Mouse (Mus musculus): ENCODE data around the gene Cops7a. TPM values are rescaled to one million over a fixed set of nuclear protein-coding genes. Genes with fewer than 3 reads are reported as not detected.

Gene Cops7a
- polyA plus RNA-seq, 1 experiment: 199 TPM

DNA sequence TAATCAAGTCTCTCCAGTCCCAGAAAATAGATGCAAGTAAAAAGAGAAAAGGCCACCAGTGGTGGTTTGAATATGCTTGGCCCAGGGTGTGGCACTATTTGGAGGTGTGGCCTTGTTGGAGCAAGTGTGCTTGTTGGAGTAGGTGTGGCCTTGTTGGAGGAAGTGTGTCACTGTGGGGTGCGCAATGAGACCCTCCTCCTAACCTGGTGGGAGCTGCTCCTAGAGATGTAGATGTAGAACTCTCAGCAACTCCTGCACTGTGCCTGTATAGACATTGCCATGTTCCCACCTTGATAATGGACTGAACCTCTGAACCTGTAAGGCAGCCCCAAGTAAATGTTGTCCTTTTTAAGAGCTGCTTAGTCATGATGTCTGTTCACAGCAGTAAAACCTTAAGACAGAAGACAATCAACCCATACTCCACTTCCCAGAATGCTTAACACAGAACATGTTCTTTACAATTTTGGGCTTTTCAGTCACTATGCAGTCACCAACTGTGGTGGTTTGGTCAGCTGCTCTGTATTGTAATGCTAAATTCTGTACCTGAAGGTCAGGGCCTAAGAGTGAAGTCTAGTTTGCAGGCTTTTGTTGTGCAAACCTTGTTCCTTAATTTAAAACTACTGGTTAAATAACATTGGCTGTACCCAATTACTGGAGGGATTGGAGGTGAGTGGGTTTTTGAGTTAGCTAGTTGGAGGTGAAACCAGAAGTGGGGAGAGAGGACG lies 11.2 kb downstream of the Cops7a start:
- TF ChIP-seq CTCF (IDR thresholded peaks at IDR 0.05; ENCODE audit: borderline replicate concordance, control insufficient read depth, extremely low read depth, insufficient read depth, low read length, poor library complexity) (no peak), POLR2A (IDR thresholded peaks at IDR 0.05; ENCODE audit: control insufficient read depth, extremely low read depth, insufficient read depth, low read length, poor library complexity) (no peak)
- WGBS: 98% methylated on average over 2 of the region's 2 CpGs
- H3K36me3 ChIP-seq (ENCODE audit: control insufficient read depth, insufficient read depth, low read length): peaks cover 9% of the 10 kb centered on the region

DNA sequence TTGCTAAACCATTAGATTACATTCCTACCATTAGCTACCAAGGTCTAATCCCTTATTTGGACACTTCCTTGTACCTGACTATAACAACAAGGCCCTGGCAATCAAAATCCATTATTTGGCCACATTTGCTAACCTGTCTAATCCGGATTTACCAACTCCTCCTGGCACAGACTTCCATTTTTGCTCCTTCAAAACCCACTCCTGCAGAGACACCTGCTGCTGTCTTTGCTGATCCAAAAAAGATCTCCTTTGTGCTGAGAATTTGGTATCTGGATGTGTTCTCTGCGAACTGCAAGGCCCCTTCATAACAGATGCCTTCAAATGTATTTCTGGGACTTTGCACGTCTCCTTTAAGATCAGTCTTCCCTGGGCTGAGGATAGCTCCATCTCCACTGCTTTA lies 21.8 kb downstream of the Cops7a start:
- no peak overlapping the region for H3K27ac ChIP-seq (ENCODE audit: control insufficient read depth, insufficient read depth, low read length)
- 98% methylated on average over 3 of the region's 3 CpGs for WGBS
- no peaks in the 10 kb centered on the region for H3K4me1 ChIP-seq (replicated peaks; ENCODE audit: control insufficient read depth, insufficient read depth, low read length)

More for the DNA sequence above, 11.2 kb downstream of the Cops7a start:
- Histone ChIP-seq H3K4me3 (ENCODE audit: control insufficient read depth, insufficient read depth, low read length) (no peak overlapping the region), H3K27ac (ENCODE audit: control insufficient read depth, insufficient read depth, low read length) (no peak overlapping the region), H3K27me3 (ENCODE audit: control insufficient read depth, insufficient read depth, low read length) (no peaks in the 10 kb centered on the region), H3K4me1 (replicated peaks; ENCODE audit: control insufficient read depth, insufficient read depth, low read length) (no peaks in the 10 kb centered on the region)
- no peak for DNase-seq

DNA sequence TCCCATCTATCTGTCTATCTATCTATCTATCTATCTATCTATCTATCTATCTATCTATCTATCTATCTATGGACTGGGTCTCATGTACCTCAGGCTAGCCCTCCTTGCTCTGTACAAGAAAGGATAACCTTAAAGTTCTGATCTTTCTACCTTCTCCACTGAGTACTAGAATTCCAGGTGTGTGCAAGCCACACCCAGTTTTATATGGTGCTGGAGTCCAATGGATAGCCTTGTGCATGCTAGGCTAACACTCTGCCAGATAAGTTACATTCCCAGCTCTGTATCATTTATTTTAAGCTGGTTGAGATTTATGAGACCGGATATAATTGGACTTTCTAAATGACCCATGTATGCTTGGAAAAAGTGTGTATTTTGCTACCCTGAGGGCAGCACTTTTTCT lies 23.7 kb downstream of the Cops7a start:
- no peak overlapping the region for H3K27ac ChIP-seq (ENCODE audit: control insufficient read depth, insufficient read depth, low read length)
- no peak for TF ChIP-seq CTCF (IDR thresholded peaks at IDR 0.05; ENCODE audit: borderline replicate concordance, control insufficient read depth, extremely low read depth, insufficient read depth, low read length, poor library complexity)
- no peak for TF ChIP-seq POLR2A (IDR thresholded peaks at IDR 0.05; ENCODE audit: control insufficient read depth, extremely low read depth, insufficient read depth, low read length, poor library complexity)

More for the DNA sequence above, 21.8 kb downstream of the Cops7a start:
- DNase-seq: no peak
- no peaks in the 10 kb centered on the region for H3K27me3 ChIP-seq (ENCODE audit: control insufficient read depth, insufficient read depth, low read length)
- TF ChIP-seq POLR2A (IDR thresholded peaks at IDR 0.05; ENCODE audit: control insufficient read depth, extremely low read depth, insufficient read depth, low read length, poor library complexity) (no peak), CTCF (IDR thresholded peaks at IDR 0.05; ENCODE audit: borderline replicate concordance, control insufficient read depth, extremely low read depth, insufficient read depth, low read length, poor library complexity) (no peak)
- no peak overlapping the region for H3K4me3 ChIP-seq (ENCODE audit: control insufficient read depth, insufficient read depth, low read length)
- no peaks in the 10 kb centered on the region for H3K36me3 ChIP-seq (ENCODE audit: control insufficient read depth, insufficient read depth, low read length)

DNA sequence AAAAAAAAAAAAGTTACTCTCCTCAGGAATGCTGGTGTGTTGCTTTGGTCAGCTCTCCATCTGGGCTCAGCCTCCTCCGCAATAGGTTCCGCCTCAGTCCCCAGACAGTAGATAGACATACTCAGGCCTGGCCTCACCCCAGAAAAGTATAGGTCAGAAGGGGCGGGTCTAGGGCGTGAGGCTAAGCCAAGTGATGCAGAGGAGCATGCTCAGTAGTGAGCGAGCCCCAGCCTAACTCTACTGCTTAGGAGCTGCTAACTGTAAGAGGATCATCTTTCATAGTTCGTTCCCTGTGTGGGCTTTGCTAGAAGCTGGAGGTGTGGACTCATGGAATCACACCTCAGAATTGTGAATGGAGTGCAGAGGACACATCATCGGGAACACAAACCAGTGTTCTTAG lies 26.8 kb downstream of the Cops7a start:
- no peak overlapping the region for H3K4me3 ChIP-seq (ENCODE audit: control insufficient read depth, insufficient read depth, low read length)
- TF ChIP-seq POLR2A (IDR thresholded peaks at IDR 0.05; ENCODE audit: control insufficient read depth, extremely low read depth, insufficient read depth, low read length, poor library complexity): no peak
- TF ChIP-seq CTCF (IDR thresholded peaks at IDR 0.05; ENCODE audit: borderline replicate concordance, control insufficient read depth, extremely low read depth, insufficient read depth, low read length, poor library complexity): no peak
- H3K27ac ChIP-seq (ENCODE audit: control insufficient read depth, insufficient read depth, low read length): no peak overlapping the region
- no peaks in the 10 kb centered on the region for H3K27me3 ChIP-seq (ENCODE audit: control insufficient read depth, insufficient read depth, low read length)
- H3K4me1 ChIP-seq (replicated peaks; ENCODE audit: control insufficient read depth, insufficient read depth, low read length): no peaks in the 10 kb centered on the region
- no peak for DNase-seq
- 96% methylated on average over 7 of the region's 7 CpGs for WGBS
- peaks cover 25% of the 10 kb centered on the region for H3K36me3 ChIP-seq (ENCODE audit: control insufficient read depth, insufficient read depth, low read length)

More for the DNA sequence above, 23.7 kb downstream of the Cops7a start:
- Histone ChIP-seq H3K36me3 (ENCODE audit: control insufficient read depth, insufficient read depth, low read length) (no peaks in the 10 kb centered on the region), H3K4me3 (ENCODE audit: control insufficient read depth, insufficient read depth, low read length) (no peak overlapping the region), H3K27me3 (ENCODE audit: control insufficient read depth, insufficient read depth, low read length) (no peaks in the 10 kb centered on the region), H3K4me1 (replicated peaks; ENCODE audit: control insufficient read depth, insufficient read depth, low read length) (no peaks in the 10 kb centered on the region)
- no peak for DNase-seq
- 95% methylated on average over 1 of the region's 1 CpGs for WGBS

DNA sequence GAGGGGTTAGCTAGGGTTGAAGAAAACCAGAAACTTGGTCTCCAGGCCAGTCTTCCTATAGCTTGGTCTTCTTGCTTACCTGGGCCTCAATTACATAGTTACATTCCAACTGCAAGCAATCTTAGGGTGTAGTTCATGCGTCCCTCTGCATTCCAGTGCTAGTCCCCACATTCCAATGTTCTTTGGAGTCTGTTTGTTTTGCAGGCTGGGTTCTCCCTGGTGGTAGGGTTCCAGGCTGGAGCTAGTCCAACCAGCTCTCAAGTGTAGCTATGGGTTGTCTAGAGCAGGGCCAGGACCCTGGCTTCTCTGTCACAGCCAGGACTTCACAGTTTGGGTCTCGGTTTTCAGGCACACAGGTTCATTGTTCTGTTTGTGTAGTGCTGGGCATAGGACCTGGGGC lies 27.8 kb downstream of the Cops7a start:
- H3K4me1 ChIP-seq (replicated peaks; ENCODE audit: control insufficient read depth, insufficient read depth, low read length): peaks cover 2% of the 10 kb centered on the region
- TF ChIP-seq POLR2A (IDR thresholded peaks at IDR 0.05; ENCODE audit: control insufficient read depth, extremely low read depth, insufficient read depth, low read length, poor library complexity) (no peak), CTCF (IDR thresholded peaks at IDR 0.05; ENCODE audit: borderline replicate concordance, control insufficient read depth, extremely low read depth, insufficient read depth, low read length, poor library complexity) (no peak)
- WGBS: 94% methylated on average over 2 of the region's 2 CpGs
- H3K27me3 ChIP-seq (ENCODE audit: control insufficient read depth, insufficient read depth, low read length): no peaks in the 10 kb centered on the region
- no peak overlapping the region for H3K4me3 ChIP-seq (ENCODE audit: control insufficient read depth, insufficient read depth, low read length)
- DNase-seq: no peak
- H3K36me3 ChIP-seq (ENCODE audit: control insufficient read depth, insufficient read depth, low read length): peaks cover 25% of the 10 kb centered on the region
- H3K27ac ChIP-seq (ENCODE audit: control insufficient read depth, insufficient read depth, low read length): no peak overlapping the region

DNA sequence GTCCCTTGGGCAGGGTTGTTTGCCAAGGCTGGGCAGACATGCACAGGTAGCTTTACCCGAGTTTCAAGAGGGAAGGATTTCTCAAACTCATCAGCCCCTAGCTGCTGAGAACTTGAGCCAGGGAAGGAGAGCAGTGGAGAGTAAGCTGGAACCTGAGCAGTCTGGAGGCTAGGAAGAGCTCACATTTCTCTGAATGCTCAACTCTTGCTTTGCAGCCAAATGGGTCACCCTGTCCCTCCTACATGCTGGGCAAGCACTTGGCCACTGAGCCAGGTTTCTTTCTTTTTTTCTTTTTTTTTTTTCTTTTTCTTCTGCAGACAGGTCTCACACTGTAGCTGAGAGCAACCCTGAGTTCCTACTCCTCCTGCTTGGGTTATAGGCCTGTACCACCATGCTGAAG lies 28.7 kb downstream of the Cops7a start:
- Histone ChIP-seq H3K27ac (ENCODE audit: control insufficient read depth, insufficient read depth, low read length) (no peak overlapping the region), H3K4me1 (replicated peaks; ENCODE audit: control insufficient read depth, insufficient read depth, low read length) (peaks cover 8% of the 10 kb centered on the region), H3K4me3 (ENCODE audit: control insufficient read depth, insufficient read depth, low read length) (no peak overlapping the region), H3K36me3 (ENCODE audit: control insufficient read depth, insufficient read depth, low read length) (peaks cover 25% of the 10 kb centered on the region), H3K27me3 (ENCODE audit: control insufficient read depth, insufficient read depth, low read length) (no peaks in the 10 kb centered on the region)
- 83% methylated on average over 1 of the region's 1 CpGs for WGBS
- DNase-seq: no peak
- TF ChIP-seq CTCF (IDR thresholded peaks at IDR 0.05; ENCODE audit: borderline replicate concordance, control insufficient read depth, extremely low read depth, insufficient read depth, low read length, poor library complexity) (no peak), POLR2A (IDR thresholded peaks at IDR 0.05; ENCODE audit: control insufficient read depth, extremely low read depth, insufficient read depth, low read length, poor library complexity) (no peak)
